Mouse (Mus musculus) kidney, adult 2 months (tissue): ENCODE data around the gene Wdr3. TPM values are rescaled to one million over a fixed set of nuclear protein-coding genes. Genes with fewer than 3 reads are reported as not detected.

Experiments
- DNase-seq: peaks from one replicate; pipeline ENCODE4 v3.0.0; 2021
- H3K27ac ChIP-seq: fragments of 200-500 bp; 2 replicates; pipeline ENCODE4 v1.5.1; 2012; ENCODE audit warnings: low read depth, low read length, control low read depth, inconsistent platforms; ENCODE audit not compliant: insufficient read depth
- H3K27me3 ChIP-seq: fragments of 200-500 bp; replicated peaks from 2 replicates; pipeline ENCODE4 v1.6.1; 2012; ENCODE audit warnings: mild to moderate bottlenecking, moderate library complexity, low read length, inconsistent platforms; ENCODE audit not compliant: control insufficient read depth, insufficient read depth
- H3K36me3 ChIP-seq: fragments of 200-500 bp; 2 replicates; pipeline ENCODE4 v1.6.1; 2012; ENCODE audit warnings: mild to moderate bottlenecking, moderate library complexity, low read length, inconsistent platforms; ENCODE audit not compliant: control insufficient read depth, insufficient read depth
- H3K4me1 ChIP-seq: fragments of 200-500 bp; 2 replicates; pipeline ENCODE4 v1.6.1; 2011; ENCODE audit warnings: low read length; ENCODE audit not compliant: control insufficient read depth, insufficient read depth
- H3K4me3 ChIP-seq: fragments of 200-500 bp; 2 replicates; pipeline ENCODE4 v1.5.1; 2011; ENCODE audit warnings: mild to moderate bottlenecking, low read depth, low read length, control low read depth; ENCODE audit not compliant: insufficient read depth
- CTCF ChIP-seq: fragments of 200-500 bp; conservative IDR thresholded peaks from 2 replicates; pipeline ENCODE4 v1.5.1; 2011; ENCODE audit warnings: low read depth, mild to moderate bottlenecking, control low read depth, low read length, moderate library complexity, mixed read lengths; ENCODE audit not compliant: insufficient read depth, insufficient read length
- POLR2A ChIP-seq: fragments of 200-500 bp; IDR thresholded peaks from one replicate; pipeline ENCODE4 v1.6.1; 2011; ENCODE audit warnings: low read depth, low read length, control low read depth
- WGBS: fragments of 180-500 bp; shearing (Covaris S2); methylation state at CpG from one replicate; pipeline ENCODE4 v1.1.7; 2018; 5-methylcytosine and 5-hydroxymethylcytosine counted together
- polyA plus RNA-seq: library from polyadenylated mRNA; depleted of rRNA; stranded (reverse); fragments of >200 nt; gene quantifications from 2 replicates; pipeline ENCODE4 v1.2.3, GENCODE M21; 2012; rRNA removed

The Wdr3 gene
- polyA plus RNA-seq, 1 experiment: 18.4 TPM

- 87% methylated on average over 2 of the region's 2 CpGs for WGBS
- Histone ChIP-seq H3K4me1 (no peaks in the 10 kb centered on the region), H3K27me3 (no peaks in the 10 kb centered on the region), H3K36me3 (no peaks in the 10 kb centered on the region), H3K4me3 (no peak overlapping the region), H3K27ac (no peak overlapping the region)
- no peak for DNase-seq
- no peak for TF ChIP-seq CTCF
- TF ChIP-seq POLR2A: no peak
These were observed 43.5 kb downstream of the Wdr3 start for GRCm38 (mm10) chr3:100118681-100119080.

DNA sequence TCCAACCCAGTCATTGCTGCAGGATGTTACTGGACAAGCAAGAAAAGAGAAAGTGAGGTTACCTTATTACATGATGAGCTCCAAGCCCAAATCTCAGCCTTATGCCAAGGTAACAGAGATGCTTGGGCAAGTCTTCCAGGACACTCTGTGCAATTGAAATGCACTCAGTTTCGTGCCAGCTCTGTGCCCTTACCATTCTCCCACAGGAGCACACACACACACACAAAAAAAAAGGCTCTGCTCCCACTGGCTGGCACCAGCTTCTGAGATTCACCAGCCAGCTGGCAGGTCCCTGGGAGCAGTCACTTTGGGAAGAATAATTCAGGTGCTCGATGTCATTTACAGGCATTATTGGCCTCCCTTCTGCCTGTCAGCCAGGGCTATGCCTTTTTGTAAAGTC is 55.5 kb downstream of the Wdr3 start:
- no peak overlapping the region for H3K4me3 ChIP-seq
- 81% methylated on average over 2 of the region's 2 CpGs for WGBS
- H3K27me3 ChIP-seq: no peaks in the 10 kb centered on the region
- H3K36me3 ChIP-seq: no peaks in the 10 kb centered on the region
- no peaks in the 10 kb centered on the region for H3K4me1 ChIP-seq
- DNase-seq: no peak
- no peak overlapping the region for H3K27ac ChIP-seq
- TF ChIP-seq CTCF (no peak), POLR2A (no peak)

GRCm38 (mm10) chr3:100102386-100103092 is 59.7 kb downstream of the Wdr3 start:
- 93% methylated on average over 3 of the region's 3 CpGs for WGBS
- TF ChIP-seq CTCF (no peak), POLR2A (no peak)
- H3K36me3 ChIP-seq: no peaks in the 10 kb centered on the region
- no peak overlapping the region for H3K4me3 ChIP-seq
- no peaks in the 10 kb centered on the region for H3K27me3 ChIP-seq
- DNase-seq: no peak
- no peaks in the 10 kb centered on the region for H3K4me1 ChIP-seq
- H3K27ac ChIP-seq: no peak overlapping the region

Other genes with a start within 250 kb of the Wdr3 start
- gene Gdap2, start within 50 bp of the Wdr3 start, polyA plus RNA-seq: 14.4 and 15.0 TPM in 2 replicates